Mouse (Mus musculus): Measurements from ENCODE around the gene Olfr312. TPM values are rescaled to one million over a fixed set of nuclear protein-coding genes. Genes with fewer than 3 reads are reported as not detected.
A peak's percentile ranks its signal among the peaks of the same experiment; 100 is the strongest.
"Not testable (repeated sequence)": the region's sequence is repeated elsewhere in the genome, so short reads cannot be mapped to it uniquely, and the experiment has no call there.

Olfr312 gene
- polyA plus RNA-seq, 1 experiment from 2014 or later = not detected

- no peak overlapping the region for H3K4me3 ChIP-seq
- no peak overlapping the region for H3K4me2 ChIP-seq (replicated peaks)
- no peak overlapping the region for H3K9ac ChIP-seq
Observed at GRCm38 (mm10) chr11:58804393-58804792, 24.6 kb upstream of the Olfr312 start.

DNA sequence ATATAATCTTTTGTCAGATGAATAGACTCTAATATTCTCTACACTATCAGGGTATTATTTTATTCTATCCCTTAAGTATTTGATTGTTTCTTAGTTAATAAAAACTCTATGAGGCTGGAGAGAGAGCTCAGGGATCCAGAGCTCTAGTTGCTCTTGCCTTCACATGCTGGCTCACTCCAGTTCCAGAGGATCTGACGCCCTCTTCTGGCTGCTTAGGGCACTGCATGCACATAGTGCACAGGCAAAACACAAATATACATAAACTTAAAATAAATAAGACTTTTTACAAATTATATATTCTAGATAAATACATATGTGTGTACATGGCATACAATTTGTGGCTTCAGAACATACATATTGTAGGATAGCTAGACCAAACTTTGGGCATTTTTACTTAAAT, 17.0 kb upstream of the Olfr312 start:
- no peaks in the 10 kb centered on the region for H3K27me3 ChIP-seq
- no peak overlapping the region for H3K9ac ChIP-seq
- no peaks in the 10 kb centered on the region for H3K36me3 ChIP-seq
- H3K4me2 ChIP-seq (replicated peaks) = no peak overlapping the region
- H3K4me1 ChIP-seq = no peaks in the 10 kb centered on the region
- 7% methylated on average over 1 of the region's 1 CpGs for WGBS
- no peaks in the 10 kb centered on the region for H3K9me3 ChIP-seq (replicated peaks)
- no peak overlapping the region for H3K4me3 ChIP-seq
- H3K27ac ChIP-seq = no peak overlapping the region
- no peak for ATAC-seq (ENCODE audit: low FRiP score)

More at GRCm38 (mm10) chr11:58804393-58804792, 24.6 kb upstream of the Olfr312 start:
- Histone ChIP-seq H3K4me1 (peaks cover 11% of the 10 kb centered on the region), H3K27me3 (no peaks in the 10 kb centered on the region), H3K9me3 (replicated peaks) (no peaks in the 10 kb centered on the region), H3K27ac (no peak overlapping the region), H3K36me3 (no peaks in the 10 kb centered on the region)
- 72% methylated on average over 2 of the region's 2 CpGs for WGBS
- no peak for ATAC-seq (ENCODE audit: low FRiP score)

DNA sequence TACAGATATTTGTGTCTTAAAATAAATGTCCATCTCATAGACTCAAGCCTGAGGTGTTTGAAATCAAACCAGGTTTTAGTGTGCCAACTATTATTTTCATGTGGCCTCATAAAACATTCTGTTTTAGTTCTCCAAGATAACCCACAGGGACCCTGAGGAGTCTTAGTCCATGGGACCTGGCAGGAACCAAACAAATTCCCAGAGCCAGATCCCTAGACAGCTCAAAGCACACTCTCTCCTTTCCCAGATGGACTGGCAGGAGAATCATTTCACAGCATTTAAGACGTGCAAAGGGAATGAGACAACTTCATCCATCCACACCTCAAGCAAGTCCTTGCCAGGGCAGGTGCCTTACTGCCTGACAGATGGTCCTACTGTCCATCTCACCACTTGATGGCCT, 14.3 kb upstream of the Olfr312 start, which contains the start of gene Olfr313:
TSS of gene Olfr313 (plus strand) at position 301 of the 400 bp plus-strand sequence.
- ATAC-seq (ENCODE audit: low FRiP score); H3K27me3 ChIP-seq; H3K27ac ChIP-seq; H3K4me3 ChIP-seq; H3K4me1 ChIP-seq; H3K4me2 ChIP-seq (replicated peaks); H3K9ac ChIP-seq; H3K9me3 ChIP-seq (replicated peaks); H3K36me3 ChIP-seq: not testable (repeated sequence)
- 59% methylated on average over 1 of the region's 1 CpGs for WGBS

GRCm38 (mm10) chr11:58815676-58816075, 13.4 kb upstream of the Olfr312 start:
- Histone ChIP-seq H3K27ac (no peak overlapping the region), H3K9me3 (replicated peaks) (no peaks in the 10 kb centered on the region), H3K27me3 (no peaks in the 10 kb centered on the region), H3K4me2 (replicated peaks) (no peak overlapping the region), H3K36me3 (no peaks in the 10 kb centered on the region), H3K9ac (no peak overlapping the region), H3K4me1 (no peaks in the 10 kb centered on the region), H3K4me3 (no peak overlapping the region)
- no peak for ATAC-seq (ENCODE audit: low FRiP score)
- WGBS = 81% methylated on average over 1 of the region's 1 CpGs

DNA sequence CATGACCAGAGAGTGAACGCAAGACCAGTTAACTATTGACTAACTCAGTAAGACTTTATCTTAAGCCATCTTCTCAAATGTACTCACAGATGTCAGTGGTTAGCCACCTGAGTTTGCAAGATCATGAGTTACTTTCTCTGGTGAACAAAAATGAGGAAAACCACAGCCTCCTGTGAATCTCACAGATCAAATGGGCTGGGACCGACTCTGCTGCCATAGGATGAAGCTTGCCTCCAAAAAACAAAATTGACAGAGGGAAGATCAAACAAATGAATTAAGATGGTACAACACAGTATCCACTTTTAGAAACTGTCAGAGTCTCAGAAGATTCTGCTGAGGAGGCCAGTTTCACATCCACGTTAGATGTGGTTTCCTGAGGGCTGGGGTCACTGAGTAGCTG, 727 bp downstream of the Olfr312 start:
- no peak overlapping the region for H3K27ac ChIP-seq
- no peak overlapping the region for H3K4me3 ChIP-seq
- H3K9me3 ChIP-seq (replicated peaks) = no peaks in the 10 kb centered on the region
- H3K9ac ChIP-seq = no peak overlapping the region
- ATAC-seq (ENCODE audit: low FRiP score) = no peak
- H3K27me3 ChIP-seq = no peaks in the 10 kb centered on the region
- whole genome bisulfite sequencing = 79% methylated on average over 3 of the region's 3 CpGs
- no peaks in the 10 kb centered on the region for H3K4me1 ChIP-seq
- no peaks in the 10 kb centered on the region for H3K36me3 ChIP-seq
- no peak overlapping the region for H3K4me2 ChIP-seq (replicated peaks)

- not testable (repeated sequence) for ATAC-seq (ENCODE audit: low FRiP score); H3K9ac ChIP-seq; H3K4me3 ChIP-seq; H3K36me3 ChIP-seq; H3K4me1 ChIP-seq; H3K27ac ChIP-seq; H3K9me3 ChIP-seq (replicated peaks); H3K27me3 ChIP-seq; H3K4me2 ChIP-seq (replicated peaks)
- WGBS = 85% methylated on average over 3 of the region's 3 CpGs
Observed at GRCm38 (mm10) chr11:58832541-58832940, 3.5 kb downstream of the Olfr312 start.

DNA sequence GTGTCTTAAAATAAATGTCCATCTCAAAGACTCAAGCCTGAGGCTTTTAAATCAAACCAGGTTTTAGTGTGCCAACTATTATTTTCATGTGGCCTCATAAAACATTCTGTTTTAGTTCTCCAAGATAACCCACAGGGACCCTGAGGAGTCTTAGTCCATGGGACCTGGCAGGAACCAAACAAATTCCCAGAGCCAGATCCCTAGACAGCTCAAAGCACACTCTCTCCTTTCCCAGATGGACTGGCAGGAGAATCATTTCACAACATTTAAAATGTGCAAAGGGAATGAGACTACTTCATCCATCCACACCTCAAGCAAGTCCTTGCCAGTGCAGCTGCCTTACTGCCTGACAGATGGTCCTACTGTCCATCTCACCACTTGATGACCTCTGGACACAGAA, 9.9 kb downstream of the Olfr312 start, which contains the start of gene Olfr311:
TSS of gene Olfr311 (plus strand) at position 301 of the 400 bp plus-strand sequence.
- not testable (repeated sequence) for H3K9ac ChIP-seq; H3K9me3 ChIP-seq (replicated peaks); H3K27ac ChIP-seq; H3K4me1 ChIP-seq; H3K27me3 ChIP-seq; ATAC-seq (ENCODE audit: low FRiP score); H3K36me3 ChIP-seq; H3K4me3 ChIP-seq; H3K4me2 ChIP-seq (replicated peaks)

DNA sequence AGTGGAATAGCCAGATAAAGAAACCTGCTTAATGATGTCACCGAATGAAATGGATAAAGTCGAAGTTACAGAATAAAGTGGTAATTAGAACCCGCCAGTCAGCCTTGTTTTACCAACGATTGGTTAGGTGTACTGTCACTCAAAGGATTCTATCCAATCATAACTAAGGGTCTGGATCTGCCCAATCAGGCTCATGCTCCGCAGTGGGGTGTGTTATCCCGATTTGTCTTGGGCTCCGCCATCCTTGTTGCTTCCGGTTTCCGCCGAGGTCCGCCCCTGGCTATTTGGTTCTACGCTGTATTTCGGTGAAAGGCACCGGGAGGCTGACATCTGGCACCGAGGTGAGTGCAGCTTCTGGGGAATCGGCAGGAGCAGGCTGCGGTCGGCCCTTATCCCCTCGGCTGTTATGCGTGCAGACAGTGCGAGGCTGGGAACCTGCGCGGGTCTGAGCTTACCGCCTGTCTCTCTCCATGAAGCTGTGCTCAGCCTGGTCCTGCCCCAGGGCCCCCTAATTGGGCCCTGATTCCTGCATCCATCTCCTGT, 18.0 kb downstream of the Olfr312 start, which contains the start of gene Gm12258:
TSS of gene Gm12258 (plus strand) at position 240 of the 543 bp plus-strand sequence.
- peak; percentile 100 for ATAC-seq (ENCODE audit: low FRiP score)
- H3K9me3 ChIP-seq (replicated peaks) = no peaks in the 10 kb centered on the region
- under 1% methylated on average over 24 of the region's 24 CpGs for WGBS
- peak within 1 kb of the TSS; percentile 88 for H3K27ac ChIP-seq
- H3K4me2 ChIP-seq (replicated peaks) = peak within 1 kb of the TSS; percentile 96
- peak within 1 kb of the TSS; percentile 86 for H3K4me3 ChIP-seq
- H3K27me3 ChIP-seq = no peaks in the 10 kb centered on the region
- H3K36me3 ChIP-seq = peaks cover 30% of the 10 kb centered on the region
- H3K4me1 ChIP-seq = peaks cover 7% of the 10 kb centered on the region
- H3K9ac ChIP-seq = peak within 1 kb of the TSS; percentile 90

DNA sequence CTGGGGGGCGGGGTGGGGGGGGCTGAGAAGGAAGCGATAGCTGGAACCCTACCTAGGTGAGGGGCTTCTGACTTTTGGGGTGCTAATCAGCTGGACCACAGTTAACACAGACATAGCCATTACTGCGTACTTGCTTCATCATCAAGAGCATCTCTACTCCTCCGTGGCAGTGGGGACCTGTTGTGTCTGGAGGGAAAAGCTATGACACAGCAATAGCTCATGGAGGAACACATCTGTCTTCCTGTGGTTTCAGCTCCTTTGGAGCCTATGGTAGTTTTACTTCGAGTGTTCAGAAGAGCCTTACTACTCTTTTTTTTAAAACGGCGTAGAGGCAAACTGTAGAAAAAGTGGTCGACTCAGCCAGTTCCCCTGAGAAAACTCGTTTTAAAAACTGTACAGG, 18.6 kb downstream of the Olfr312 start:
- 51% methylated on average over 9 of the region's 9 CpGs for WGBS
- Histone ChIP-seq H3K27me3 (no peaks in the 10 kb centered on the region), H3K9me3 (replicated peaks) (no peaks in the 10 kb centered on the region), H3K36me3 (peaks cover 31% of the 10 kb centered on the region), H3K4me1 (peaks cover 7% of the 10 kb centered on the region), H3K27ac (0 out of 2 replicates have a peak overlapping the region, but pooled peaks have one; percentile 88), H3K4me2 (replicated peaks) (peak overlapping the region; percentile 96), H3K4me3 (peak overlapping the region; percentile 86), H3K9ac (peak overlapping the region; percentile 90)
- ATAC-seq (ENCODE audit: low FRiP score) = no peak

- H3K9me3 ChIP-seq (replicated peaks) = no peaks in the 10 kb centered on the region
- peaks cover 7% of the 10 kb centered on the region for H3K4me1 ChIP-seq
- no peaks in the 10 kb centered on the region for H3K27me3 ChIP-seq
- H3K27ac ChIP-seq = no peak overlapping the region
- no peak overlapping the region for H3K4me2 ChIP-seq (replicated peaks)
- H3K9ac ChIP-seq = no peak overlapping the region
- ATAC-seq (ENCODE audit: low FRiP score) = no peak
- no peak overlapping the region for H3K4me3 ChIP-seq
- peaks cover 43% of the 10 kb centered on the region for H3K36me3 ChIP-seq
- WGBS = 61% methylated on average over 2 of the region's 2 CpGs
Observed at GRCm38 (mm10) chr11:58849731-58850130, 20.7 kb downstream of the Olfr312 start.

DNA sequence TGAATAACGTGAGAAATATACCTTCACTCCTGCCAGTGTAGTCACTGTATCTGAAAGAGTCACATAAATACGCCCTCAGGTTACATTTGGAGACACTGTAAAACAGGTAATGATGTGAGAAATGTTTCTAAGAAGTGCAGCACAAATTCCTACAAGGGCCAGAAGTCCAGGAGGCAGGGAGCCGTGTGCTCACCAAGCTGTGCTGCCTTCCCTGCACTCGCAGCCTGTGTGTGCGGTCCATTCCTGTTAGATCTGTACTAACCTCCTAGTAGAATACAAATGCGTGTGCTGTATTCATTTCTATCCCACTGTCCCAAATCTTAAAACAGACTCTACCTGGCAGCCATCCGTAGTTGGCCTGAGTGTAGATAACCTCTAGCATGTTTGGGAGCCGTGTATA, 31.7 kb downstream of the Olfr312 start:
- H3K27me3 ChIP-seq = no peaks in the 10 kb centered on the region
- no peak overlapping the region for H3K9ac ChIP-seq
- H3K27ac ChIP-seq = no peak overlapping the region
- 96% methylated on average over 8 of the region's 8 CpGs for WGBS
- H3K4me2 ChIP-seq (replicated peaks) = no peak overlapping the region
- peaks cover 19% of the 10 kb centered on the region for H3K9me3 ChIP-seq (replicated peaks)
- no peak overlapping the region for H3K4me3 ChIP-seq
- peaks cover 50% of the 10 kb centered on the region for H3K36me3 ChIP-seq
- ATAC-seq (ENCODE audit: low FRiP score) = no peak
- H3K4me1 ChIP-seq = no peaks in the 10 kb centered on the region

GRCm38 (mm10) chr11:58867039-58867953, 38.3 kb downstream of the Olfr312 start, which contains the start of gene 2810021J22Rik:
TSS of gene 2810021J22Rik (plus strand) at chr11:58867216.
- H3K4me3 ChIP-seq = peak within 1 kb of the TSS; percentile 74
- peak within 1 kb of the TSS; percentile 77 for H3K4me2 ChIP-seq (replicated peaks)
- WGBS = 6% methylated on average over 37 of the region's 37 CpGs
- H3K27me3 ChIP-seq = no peaks in the 10 kb centered on the region
- H3K4me1 ChIP-seq = peaks cover 11% of the 10 kb centered on the region
- H3K9ac ChIP-seq = peak within 1 kb of the TSS; percentile 91
- H3K27ac ChIP-seq = peak within 1 kb of the TSS; percentile 89
- peaks cover 23% of the 10 kb centered on the region for H3K36me3 ChIP-seq
- no peaks in the 10 kb centered on the region for H3K9me3 ChIP-seq (replicated peaks)
- peak; percentile 89 for ATAC-seq (ENCODE audit: low FRiP score)
